Mouse (Mus musculus) spleen, adult 12 weeks (tissue): Measurements from ENCODE around the gene Tcf20.

Source experiments
- DNase-seq: peaks from one replicate; pipeline ENCODE4 v3.0.0; 2022; ENCODE audit warnings: low spot score

Gene Tcf20

DNA sequence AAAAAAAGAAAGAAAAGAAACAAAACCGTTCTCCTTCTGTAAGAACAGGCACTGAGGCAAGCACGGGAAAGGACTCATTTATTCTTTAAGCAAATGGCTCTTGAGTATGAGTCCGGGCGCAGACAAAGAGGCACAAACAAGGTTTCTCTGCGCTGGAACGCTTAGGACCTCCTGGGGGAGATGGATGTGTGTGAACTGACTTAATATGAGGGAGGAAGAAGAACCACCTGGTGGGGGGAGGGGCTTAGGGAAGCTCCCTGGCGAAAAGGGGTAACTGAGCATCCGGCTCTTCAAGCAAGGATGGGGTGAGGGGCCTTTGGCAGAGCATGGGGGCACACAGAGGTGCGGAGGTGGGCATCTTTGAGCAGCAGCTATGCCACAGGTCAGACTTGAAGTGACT, 5.2 kb upstream of the Tcf20 start:
- DNase-seq: no peak

DNA sequence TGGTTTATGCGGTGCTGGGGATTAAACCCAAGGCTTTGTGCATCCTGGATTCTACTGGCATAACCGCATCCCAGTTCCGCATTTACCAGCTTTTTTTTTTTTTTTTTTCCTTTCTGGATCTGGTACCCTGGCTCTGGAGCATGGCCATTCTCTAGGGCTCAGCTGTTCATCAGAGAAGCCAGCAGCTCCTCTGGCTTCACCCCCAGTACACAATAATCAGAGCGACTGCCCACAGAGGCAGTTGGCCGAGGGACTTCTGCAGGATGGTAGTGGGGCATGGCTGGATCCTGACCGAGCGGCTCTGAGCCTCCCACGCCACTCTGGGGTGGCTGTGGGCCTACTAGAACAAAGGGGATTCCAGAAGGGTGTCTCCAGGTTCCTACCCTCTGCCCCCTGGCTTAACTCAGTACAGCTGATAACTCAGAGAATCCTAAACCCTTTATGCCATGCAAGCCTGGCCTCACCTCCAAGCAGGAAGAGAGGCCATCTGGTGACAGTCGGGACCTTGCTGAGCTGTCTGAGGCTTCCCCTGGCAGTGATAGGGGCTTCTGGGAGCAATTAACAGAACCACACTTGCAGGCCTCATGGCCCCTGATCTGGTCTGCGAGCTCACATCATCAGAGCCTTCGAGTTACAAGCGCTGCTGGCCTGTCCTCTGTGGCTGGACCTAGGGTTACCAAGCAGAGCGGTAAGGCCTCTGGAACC, 4.6 kb upstream of the Tcf20 start:
- no peak for DNase-seq

DNA sequence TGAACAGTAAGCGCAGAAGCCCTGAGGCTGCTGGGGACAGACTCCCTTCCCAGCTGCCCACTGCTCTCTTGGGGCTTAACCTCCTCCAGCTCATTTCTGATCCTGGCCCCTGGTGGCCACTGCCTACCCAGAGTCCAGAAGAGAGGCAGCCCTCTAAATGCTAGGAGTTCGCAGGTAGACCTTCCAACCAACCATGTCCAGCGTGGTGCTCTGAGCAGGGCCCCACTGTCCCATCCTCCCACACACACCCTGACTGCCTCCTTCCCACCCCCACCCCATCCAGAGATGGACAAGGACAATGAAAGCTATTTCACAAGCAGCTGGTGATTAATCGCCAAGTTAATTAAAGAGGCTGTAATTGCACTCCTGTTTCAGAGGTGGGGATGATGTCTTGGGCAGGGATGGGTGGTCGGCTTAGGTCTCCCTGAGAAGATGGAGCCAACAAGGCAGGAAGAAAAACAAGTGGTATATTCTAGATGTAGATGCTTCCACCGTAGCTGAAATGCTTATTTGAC, 1.6 kb upstream of the Tcf20 start:
- no peak for DNase-seq

DNA sequence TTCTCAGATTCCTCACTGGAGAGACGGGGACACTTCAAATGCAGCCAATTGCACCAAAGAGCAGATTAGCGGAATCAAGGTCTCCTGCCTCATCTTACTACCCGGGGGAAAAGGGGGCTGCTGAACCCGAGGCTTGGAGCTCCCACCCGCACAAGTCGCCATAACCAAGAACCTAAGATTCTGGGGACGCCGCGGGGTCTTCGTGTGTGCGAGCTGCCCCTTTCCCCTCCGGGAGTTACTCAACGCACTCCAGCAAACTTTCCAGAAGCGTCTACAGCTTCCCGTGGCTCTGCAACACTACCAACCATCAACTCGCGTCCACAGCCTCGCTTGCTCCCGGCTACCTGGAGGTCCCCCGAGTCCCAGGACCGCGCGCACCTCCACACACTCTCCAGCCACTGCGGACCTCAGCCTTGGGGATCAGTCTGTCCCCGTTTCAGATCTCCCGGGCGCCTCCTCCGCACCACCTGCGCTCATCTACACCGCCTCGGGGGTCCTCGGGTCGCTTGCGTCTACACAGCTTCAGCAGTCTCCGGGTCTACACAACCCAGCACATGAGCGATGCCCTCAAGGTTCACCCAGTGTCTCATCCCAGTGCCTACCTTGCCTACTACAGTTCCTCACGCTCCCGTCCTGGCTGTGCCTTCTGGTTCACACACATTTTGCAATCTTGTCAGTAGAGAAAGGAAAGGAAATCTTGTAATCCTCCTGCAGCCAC, 499 bp downstream of the Tcf20 start:
- no peak for DNase-seq

DNA sequence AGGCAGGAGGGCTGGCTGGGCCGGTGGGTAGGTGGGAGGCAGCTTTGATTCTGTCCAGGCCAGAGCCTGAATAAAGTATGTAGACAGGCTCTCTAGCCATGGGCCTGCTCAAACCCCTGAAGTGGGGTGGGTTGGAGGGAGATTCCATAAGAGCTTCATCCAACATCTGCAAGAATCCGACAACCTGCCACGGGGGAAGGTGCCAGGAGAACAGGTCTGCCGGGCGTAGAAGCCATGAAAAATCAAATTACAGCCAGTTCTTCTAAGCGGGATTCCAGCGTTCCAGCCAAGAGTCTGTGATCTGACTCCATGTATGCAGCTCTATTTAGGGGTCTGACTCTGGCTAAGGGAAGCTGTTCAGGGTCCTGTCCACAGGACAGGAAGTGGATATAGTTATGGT, 3.1 kb downstream of the Tcf20 start:
- no peak for DNase-seq

DNA sequence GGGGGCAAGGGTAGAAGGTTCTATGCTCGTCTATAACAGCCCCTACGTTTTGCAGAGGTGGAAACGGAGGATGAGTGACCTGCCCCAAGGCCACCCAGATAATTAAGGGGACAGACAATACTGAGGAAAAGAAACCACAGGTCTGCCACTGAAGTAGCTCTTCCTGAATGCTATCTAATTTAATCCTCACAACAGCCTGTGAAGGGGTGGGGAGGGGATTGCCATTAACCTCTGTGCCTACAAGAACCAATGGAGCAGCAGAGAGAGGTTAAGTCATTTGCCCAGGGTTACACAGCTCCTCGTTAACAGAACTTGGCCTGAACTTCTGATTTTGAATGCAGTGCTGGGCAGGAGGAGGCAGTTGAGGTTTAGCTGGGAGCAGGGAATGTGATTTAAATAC, 3.6 kb downstream of the Tcf20 start:
- DNase-seq: no peak

DNA sequence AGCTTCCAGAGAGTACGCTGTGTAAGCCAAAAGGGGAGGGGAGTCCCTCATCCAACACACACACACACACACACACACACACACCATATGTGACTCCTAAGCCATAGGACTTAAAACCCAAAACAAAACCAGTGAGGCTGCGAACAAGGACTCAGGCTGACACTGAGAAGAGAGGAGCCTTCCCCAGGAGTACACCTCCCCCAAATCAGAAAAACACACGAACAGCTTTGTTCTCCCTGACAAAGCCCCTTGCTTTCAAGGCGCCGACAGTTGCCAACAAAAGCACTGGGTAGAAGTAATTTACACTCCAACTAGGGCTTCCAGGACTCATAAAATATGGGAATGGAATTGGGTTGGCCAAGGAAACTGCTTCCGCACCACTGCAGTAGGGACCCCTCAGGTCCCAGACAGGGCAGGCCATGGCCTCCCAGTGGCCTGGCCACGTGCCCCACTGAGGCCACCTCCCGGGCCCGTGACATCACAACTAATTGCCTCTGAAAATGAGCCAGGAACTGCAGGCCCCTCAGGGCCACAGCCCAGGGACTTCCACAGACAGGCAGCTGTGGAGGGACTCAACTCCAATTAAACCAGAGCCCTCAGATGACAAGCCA, 4.2 kb downstream of the Tcf20 start:
- no peak for DNase-seq

DNA sequence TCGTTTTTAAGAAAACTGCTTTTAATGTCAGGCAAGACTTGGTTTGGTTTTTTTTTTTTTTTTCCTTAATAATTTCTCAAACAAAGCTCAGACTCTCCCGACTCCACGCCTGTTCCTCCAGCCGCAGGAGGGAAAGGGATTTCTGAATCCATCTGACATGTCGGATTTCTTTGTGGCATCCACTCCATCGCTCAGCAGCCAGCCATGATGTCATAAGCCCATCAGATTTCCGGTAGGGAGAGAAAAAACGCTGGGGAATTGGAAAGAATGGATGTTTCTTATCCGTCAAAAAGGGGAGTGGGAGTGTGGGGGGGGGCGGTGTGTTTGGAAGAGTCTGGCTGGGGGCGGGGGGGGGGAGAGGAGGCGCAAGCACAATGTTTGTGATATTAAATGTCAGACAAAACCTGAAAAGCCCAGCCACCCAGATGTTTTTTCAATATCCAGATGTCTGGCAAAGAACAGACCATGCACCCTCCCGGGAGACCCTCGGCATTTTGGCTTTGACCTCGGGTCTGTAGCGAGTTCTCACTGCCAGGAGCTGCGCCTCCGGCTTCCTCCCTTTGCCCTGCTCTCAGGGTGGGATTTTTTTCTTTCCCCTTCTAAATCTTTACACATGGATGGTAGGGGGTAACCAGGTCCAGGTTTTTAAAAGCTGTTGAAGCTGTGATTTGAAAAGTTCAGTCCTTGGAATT, 4.8 kb downstream of the Tcf20 start:
- no peak for DNase-seq

DNA sequence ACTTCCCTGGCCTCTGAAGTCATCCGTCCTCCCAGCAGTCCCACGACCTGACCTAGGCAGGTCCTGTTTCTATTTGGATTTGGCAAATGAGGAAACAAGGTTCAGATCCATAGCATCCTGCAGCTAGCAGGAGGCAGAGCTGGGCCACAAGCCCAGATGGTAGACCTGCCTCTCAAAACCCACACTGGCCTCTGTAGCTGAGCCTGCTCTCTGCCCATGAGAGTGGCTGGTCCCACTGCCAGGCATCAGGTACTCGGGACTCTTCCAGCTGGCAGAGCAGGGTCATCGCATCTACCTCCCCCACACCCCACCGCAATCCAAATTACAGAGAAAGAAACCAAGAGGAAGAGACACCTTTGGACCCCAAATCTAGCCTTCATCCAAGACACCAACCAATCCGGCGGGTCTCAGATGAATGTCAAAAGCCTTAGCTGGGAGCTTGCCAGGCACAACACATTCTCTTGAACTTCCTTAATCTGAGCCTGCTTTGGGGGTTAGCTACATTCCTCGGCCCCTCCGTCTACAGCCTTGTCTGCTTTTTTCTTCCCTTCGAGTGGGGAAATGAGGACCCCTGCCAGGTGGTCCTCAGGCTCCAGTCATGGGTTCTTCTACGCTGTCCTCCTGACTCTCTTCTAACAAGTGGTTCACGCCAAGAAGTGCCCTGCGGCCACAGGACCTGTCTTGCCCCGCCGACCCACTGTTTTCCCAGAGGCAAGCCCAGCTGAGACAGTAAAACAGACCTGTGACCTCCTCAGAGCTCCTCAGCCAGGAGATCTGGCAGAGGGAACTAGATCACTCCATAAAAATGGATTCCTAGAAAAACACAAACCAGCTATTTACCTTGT, 5.8 kb downstream of the Tcf20 start:
- DNase-seq: no peak

DNA sequence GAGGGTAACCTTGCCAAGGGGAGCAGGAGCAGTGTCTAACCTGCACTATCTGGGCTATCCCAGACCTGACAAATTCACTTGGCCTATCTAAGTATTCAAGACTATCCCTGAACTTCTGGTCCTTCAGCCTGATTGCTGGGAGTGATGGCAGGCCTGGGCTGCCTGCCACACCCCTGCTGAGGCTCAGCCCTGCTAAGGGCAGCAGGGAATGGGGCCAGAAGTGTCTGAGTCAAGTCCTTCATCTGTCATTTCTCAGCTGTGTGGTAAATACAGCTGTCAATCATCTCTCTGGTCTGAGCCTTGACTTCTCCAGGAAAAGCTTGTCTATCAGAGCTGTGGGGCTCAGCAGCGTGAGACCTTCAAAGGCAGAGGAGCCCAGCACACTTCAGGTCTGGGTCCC, 8.1 kb downstream of the Tcf20 start:
- no peak for DNase-seq

DNA sequence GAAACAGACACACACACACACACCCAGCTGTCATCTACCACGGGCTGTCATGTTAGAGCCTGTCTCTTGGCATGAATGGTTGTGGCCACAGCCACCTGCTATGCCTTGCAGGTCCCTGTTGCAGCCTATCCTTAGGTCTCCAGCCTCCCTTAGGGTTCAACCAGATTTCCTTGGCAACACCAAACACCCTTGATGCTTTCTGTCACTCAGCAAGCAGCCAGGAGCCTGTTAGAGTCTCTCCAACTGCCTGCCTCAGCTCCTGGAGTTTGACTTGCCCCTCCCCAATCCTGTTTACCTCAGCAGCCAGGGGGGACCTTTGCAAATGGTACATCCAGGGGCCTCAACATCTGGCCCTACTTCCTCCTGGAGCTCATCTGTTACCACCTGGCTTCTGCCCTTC, 13.2 kb downstream of the Tcf20 start:
- no peak for DNase-seq

DNA sequence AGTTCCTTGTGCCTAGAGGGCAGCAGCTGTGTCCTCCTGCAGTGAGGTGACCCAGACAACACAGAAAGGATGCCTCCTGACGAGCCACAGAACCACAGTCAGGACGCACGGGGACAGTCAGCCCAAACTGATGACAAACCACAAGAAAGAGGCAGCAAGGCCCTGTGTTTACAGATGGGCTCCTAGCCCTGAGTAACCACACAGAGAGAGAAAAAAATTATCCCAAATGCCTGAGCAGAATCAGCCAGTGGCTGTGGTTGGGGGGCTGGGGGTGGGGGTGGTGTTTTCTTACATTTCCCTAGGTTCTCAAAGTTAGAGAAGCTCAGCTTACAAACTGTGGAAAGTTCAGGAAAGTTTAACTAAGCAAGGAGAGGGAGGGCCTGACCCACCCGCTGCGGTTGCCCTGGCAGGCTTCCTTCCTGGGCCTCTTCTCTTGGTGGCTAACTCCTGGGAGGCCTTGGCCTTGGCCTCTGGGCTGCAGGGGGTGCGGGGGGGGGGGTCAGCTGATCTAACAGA, 18.4 kb downstream of the Tcf20 start:
- DNase-seq: no peak

DNA sequence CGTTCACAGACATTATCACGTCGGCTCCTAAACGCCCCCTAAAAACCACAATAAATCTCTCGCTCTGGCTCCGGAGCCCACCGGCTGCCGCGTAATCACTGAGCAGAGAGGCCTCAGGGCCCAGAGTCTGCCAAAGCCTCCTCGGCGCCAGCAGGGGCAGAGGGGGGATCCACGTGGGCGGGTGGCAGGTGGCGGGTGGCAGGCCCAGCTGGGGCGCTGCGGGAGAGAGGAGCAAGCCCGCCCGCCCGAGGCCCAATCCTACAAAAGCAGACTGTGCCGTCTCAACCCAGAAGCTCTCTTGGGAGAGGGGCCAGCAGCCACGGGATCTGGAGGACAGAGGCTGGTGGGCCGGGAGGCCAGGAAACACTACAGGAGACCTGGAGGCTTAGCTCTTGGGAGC, 19.2 kb downstream of the Tcf20 start:
- no peak for DNase-seq

DNA sequence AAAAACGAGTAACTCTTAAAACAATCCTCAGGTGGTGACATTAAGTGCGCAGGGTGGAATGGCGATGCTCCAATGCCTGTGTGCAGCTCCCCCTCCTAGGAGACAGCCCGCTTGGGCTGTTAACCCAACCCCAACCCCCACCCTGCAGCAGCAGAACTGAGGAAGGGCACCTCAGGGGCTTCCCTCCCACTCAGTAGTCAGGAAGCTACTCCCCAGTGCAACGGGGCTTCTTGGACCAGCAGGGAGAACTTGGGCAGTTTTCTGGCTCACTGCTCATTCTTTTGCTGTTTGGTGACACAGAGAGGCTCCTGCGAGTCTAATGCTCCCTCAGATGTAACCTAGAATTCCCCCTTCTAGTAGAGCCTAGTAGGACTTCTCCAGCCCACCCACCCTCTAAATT, 19.7 kb downstream of the Tcf20 start:
- no peak for DNase-seq

DNA sequence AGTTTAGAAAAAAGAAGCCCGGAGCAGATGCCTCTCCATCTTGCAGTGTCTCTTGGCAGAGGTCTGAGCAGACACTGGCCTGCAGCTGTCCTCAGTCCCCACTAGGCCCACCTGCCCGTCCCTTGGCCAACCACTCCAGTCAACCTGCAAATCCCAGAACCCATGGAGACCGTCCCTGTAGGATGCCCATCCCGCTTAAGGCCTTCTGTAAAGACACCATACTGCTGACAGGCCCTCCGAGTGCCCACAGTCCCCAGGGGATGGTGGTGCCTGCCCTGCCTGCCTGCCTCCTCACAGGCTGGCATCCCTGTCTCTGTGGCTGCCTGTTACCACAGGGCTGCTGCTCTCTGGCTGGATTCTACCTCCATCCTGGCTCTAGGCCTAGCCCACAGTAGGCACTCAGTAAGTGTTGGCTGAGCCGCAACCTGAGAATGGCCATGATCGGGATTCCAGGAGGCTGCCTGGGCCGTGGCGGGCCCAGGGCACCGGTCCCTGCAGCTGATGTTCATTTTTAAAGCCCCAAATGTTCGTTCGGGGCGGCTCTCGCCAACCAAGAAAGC, 23.3 kb downstream of the Tcf20 start:
- no peak for DNase-seq

DNA sequence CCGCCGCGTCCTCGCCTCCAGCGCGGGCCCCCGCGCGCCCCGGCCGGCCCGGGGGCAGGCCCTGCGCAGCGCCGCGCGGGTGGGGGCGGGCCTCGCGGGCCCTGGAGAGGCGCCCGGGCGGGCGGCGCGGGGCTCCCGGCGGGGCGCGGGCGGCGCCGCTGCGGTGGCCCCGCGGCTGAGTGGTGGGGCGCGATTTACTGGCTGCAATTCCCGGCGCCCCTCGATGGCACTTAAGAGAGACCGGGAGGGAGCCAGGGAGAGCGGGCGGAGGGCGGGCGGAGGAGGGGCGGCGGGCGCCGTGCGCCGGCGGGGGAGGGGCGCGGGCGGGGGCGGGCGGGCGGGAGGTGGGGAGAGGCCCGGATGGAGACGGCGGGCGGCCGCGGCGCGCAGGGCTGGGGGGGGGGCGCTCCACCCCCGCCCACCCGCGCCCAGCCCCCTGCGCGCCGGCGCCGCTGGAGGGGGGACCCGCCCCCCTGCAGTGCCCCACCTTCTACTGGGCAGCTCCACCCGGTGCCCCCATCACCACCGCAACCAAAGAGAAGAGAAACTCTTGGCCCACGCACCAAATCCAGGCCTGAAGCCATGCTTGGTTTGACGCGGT, 24.0 kb downstream of the Tcf20 start:
- DNase-seq: no peak

DNA sequence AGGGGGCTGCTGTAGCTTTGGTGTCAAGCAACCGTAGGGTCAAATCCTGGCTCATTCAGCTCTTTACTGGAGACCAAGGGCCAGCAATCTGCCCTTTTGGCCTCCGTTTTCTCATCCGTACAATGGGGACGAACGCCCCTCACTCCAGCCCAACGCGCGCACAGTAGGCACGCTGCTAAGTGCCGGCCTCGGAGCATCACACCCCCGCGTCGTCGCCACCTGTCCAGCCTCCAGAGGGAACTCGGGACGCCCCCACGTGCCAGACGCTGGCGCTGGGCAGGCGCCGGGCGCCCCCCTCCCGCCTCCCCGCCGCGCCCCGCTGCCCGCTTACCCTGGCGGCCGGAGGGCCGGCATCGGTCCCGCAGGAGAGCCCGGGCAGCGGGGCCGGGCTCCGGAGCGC, 24.6 kb downstream of the Tcf20 start:
- DNase-seq: no peak

DNA sequence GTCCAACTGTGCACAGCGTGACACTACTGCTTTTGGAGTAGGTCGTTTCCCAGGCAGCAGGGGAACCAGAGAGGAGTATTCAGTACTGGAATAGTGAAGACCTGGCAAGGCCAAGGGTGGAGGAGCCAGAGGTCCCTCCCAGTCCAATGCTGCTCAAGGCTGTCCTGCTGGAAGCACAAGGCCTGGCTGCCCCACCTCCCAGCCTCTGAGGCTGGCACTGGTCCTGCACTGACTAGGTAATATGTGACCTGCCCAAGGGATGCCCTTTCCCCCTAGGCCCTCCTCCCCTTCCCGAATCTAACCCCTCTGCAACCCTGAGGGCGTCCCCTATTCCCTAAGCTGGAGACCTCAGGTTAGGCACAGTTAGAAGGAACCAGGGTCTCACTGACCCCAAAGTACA, 25.1 kb downstream of the Tcf20 start:
- DNase-seq: no peak

DNA sequence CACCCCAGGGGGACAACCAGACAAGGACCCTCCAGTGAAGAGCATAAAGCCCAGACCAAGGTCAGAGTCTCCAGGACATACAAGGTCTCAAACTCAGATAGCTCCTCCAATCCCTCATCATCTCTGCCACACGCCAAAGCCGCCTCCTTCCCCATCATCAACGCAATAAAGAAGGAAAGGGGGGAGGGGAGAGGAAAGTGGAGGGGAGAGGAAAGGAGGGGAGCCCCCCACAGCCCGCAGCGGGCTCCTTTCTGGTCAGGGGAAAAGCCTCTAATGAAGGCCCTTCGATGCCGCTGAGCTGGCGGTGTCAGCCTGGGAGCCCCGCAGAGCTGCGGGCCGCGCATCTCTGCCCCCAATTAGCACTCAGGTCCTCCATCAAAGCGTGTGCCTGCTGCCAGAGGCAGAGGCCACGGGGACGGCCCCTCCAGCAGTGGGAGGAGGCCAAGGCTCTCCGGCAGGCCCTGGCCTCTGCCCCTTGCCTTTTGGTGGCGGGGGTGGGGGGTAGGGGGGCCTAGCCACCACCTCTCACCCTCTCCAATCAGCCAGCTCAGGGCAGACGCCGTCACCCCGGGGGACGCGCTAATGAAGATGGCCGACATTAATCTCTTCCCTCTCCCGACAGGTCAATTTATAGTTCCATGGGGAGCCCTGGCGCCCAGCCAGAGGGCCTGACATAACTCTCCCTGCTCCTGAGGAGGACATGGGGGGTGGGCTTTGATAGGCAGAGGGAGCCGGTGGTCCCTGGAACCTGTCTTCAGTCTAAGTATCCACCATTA, 26.7 kb downstream of the Tcf20 start:
- DNase-seq: no peak

DNA sequence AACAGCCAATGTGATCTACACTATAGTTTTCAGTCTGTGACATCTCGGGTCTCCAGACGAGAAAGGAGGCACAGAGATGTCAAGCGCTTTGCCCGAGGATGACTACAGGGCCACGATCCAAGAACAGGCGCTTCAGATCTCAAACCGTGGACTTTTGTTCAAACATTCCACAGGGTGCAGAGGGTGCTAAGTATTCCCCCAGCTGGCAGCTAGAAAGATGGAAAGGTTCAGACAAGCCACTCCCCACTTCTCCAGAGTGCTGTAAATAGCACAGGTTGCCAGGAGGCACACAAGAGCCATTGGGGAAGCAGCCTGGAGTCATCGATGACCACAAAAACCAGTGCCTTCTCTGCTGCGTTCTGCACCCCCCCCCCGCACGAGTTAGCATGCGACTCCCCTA, 28.5 kb downstream of the Tcf20 start:
- DNase-seq: no peak
